Mouse (Mus musculus): ENCODE results near the gene Ephb2.

GRCm38 (mm10) chr4:136793320-136793719, 42.5 kb downstream of the Ephb2 start:
- TF ChIP-seq CTCF (IDR thresholded peaks at IDR 0.05; ENCODE audit: extremely low read depth, insufficient read length, insufficient replicate concordance, low read depth, low read length) = no peak
- TF ChIP-seq POLR2A (IDR thresholded peaks at IDR 0.05; ENCODE audit: low read depth, low read length) = no peak

Data from small intestine, adult 2 months (tissue).